Mouse (Mus musculus) limb, embryonic 15.5 days (tissue): ENCODE results near the gene Gm9833. TPM values are rescaled to one million over a fixed set of nuclear protein-coding genes. Genes with fewer than 3 reads are reported as not detected.
A peak's percentile ranks its signal among the peaks of the same experiment; 100 is the strongest.
"Not testable (repeated sequence)": the region's sequence is repeated elsewhere in the genome, so short reads cannot be mapped to it uniquely, and the experiment has no call there.

ENCODE experiments used
- ATAC-seq: fragments of 200-750 bp; cut with Nextera tagmentation; 2 replicates; pipeline ENCODE4 v1.8.0; 2017; ENCODE audit warnings: low read depth, moderate TSS enrichment; ENCODE audit not compliant: insufficient number of reproducible peaks, low FRiP score, low TSS enrichment
- H3K27ac ChIP-seq: fragments of 300-500 bp; sonication (generic); 2 replicates; pipeline ENCODE4 v1.5.1; 2015; ENCODE audit warnings: moderate library complexity, mild to moderate bottlenecking, inconsistent platforms
- H3K27me3 ChIP-seq: fragments of 300-500 bp; sonication (generic); 2 replicates; pipeline ENCODE4 v1.6.1; 2015; ENCODE audit warnings: inconsistent platforms
- H3K36me3 ChIP-seq: fragments of 300-500 bp; sonication (generic); 2 replicates; pipeline ENCODE4 v1.6.1; 2015; ENCODE audit warnings: inconsistent platforms
- H3K4me1 ChIP-seq: fragments of 300-500 bp; sonication (generic); 2 replicates; pipeline ENCODE4 v1.6.1; 2015; ENCODE audit warnings: inconsistent platforms
- H3K4me2 ChIP-seq: fragments of 300-500 bp; sonication (generic); 2 replicates; pipeline ENCODE4 v1.6.1; 2015; ENCODE audit warnings: mild to moderate bottlenecking, inconsistent platforms
- H3K4me3 ChIP-seq: fragments of 300-500 bp; sonication (generic); 2 replicates; pipeline ENCODE4 v1.5.1; 2015; ENCODE audit warnings: mild to moderate bottlenecking, inconsistent platforms
- H3K9ac ChIP-seq: fragments of 300-500 bp; sonication (generic); 2 replicates; pipeline ENCODE4 v1.6.1; 2015; ENCODE audit warnings: inconsistent platforms
- H3K9me3 ChIP-seq: fragments of 300-500 bp; sonication (generic); 2 replicates; pipeline ENCODE4 v1.6.1; 2016; ENCODE audit warnings: inconsistent platforms
- WGBS: fragments of 180-500 bp; shearing (Covaris S2); methylation state at CpG from one replicate; pipeline ENCODE4 v1.1.7; 2015; 5-methylcytosine and 5-hydroxymethylcytosine counted together
- polyA plus RNA-seq: library from polyadenylated mRNA; unstranded; fragments of >200 nt; fragmentation: Nextera tagmentation; extraction: Ambion mirVana; gene quantifications from 2 replicates; pipeline ENCODE4 v1.2.1, GENCODE M21; 2015

Gene Gm9833
- 2.2 and 2.9 TPM in 2 replicates for polyA plus RNA-seq

DNA sequence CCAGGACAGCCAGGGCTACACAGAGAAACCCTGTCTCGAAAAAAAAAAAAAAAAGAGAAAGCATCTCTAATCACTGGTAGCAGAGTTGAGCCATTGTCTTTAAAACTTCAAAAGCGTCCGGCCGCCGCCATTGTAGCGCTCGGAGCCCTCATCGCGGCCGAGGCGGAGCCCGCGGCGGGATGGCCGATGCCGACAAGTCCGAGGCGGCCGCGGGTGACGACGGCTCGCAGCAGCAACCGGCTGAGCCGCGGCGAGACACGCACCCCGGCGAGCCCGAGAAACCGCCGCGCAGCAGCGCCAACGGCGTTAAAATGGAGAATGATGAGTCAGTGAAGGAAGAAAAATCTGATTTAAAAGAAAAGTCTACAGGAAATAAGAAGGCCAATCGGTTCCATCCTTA, at the start of gene Gm9833:
TSS of gene Gm9833 (plus strand) at position 117 of the 400 bp plus-strand sequence.
- peak within 1 kb of the TSS; percentile 30; the same call in 1 of the 2 replicates for H3K4me2 ChIP-seq
- H3K4me1 ChIP-seq, H3K9ac ChIP-seq, ATAC-seq, H3K27me3 ChIP-seq, H3K36me3 ChIP-seq, H3K27ac ChIP-seq, H3K9me3 ChIP-seq: not testable (repeated sequence)
- 28% methylated on average over 38 of the region's 38 CpGs for WGBS
- peak within 1 kb of the TSS; percentile 24 for H3K4me3 ChIP-seq

DNA sequence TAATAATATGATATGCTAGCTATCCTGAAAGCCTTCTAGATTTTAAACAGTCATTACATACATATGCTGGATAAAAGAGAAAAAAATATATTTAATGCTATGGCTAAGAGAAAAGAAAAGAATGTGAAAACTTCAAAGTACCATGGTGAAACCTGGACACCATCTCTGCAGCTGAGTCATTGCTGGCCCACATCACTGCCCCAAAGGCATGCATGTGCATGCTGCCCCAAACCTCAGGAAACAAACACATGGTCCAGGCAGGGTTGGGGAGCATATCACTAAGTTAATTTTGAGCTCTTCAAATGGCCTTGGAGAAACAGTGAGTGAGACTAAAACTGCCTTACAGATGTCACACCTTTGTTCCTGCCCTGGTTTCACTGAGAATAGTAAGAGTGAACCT, 17.8 kb upstream of the Gm9833 start:
- Histone ChIP-seq H3K4me2 (no peak overlapping the region), H3K4me1 (no peaks in the 10 kb centered on the region), H3K27me3 (no peaks in the 10 kb centered on the region), H3K9me3 (no peaks in the 10 kb centered on the region), H3K36me3 (no peaks in the 10 kb centered on the region), H3K4me3 (no peak overlapping the region), H3K9ac (no peak overlapping the region), H3K27ac (no peak overlapping the region)
- no peak for ATAC-seq

DNA sequence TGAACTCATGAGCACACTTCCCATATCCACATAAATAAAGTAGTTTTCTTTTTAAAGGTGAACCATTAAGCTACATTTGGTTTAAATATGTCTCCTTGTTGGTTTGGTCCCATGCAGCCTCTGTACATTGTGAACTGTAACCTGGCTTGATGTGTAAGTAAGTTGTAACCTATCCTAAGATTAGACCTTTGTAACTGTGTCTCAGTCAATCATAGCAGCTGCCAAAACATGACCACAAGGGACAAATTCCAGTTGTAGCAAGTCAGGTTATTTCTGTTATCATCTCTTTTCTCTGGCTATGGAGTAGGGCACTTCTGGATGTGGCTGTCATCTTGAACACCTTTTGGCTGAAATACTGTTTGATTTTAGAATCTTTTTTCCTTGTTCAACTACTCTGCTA, 12.1 kb upstream of the Gm9833 start:
- Histone ChIP-seq H3K27me3 (no peaks in the 10 kb centered on the region), H3K27ac (no peak overlapping the region), H3K4me2 (no peak overlapping the region), H3K9ac (no peak overlapping the region), H3K9me3 (no peaks in the 10 kb centered on the region), H3K4me1 (0 out of 2 replicates have a peak, but pooled peaks cover 3% of the 10 kb centered on the region), H3K4me3 (no peak overlapping the region), H3K36me3 (no peaks in the 10 kb centered on the region)
- ATAC-seq = no peak

DNA sequence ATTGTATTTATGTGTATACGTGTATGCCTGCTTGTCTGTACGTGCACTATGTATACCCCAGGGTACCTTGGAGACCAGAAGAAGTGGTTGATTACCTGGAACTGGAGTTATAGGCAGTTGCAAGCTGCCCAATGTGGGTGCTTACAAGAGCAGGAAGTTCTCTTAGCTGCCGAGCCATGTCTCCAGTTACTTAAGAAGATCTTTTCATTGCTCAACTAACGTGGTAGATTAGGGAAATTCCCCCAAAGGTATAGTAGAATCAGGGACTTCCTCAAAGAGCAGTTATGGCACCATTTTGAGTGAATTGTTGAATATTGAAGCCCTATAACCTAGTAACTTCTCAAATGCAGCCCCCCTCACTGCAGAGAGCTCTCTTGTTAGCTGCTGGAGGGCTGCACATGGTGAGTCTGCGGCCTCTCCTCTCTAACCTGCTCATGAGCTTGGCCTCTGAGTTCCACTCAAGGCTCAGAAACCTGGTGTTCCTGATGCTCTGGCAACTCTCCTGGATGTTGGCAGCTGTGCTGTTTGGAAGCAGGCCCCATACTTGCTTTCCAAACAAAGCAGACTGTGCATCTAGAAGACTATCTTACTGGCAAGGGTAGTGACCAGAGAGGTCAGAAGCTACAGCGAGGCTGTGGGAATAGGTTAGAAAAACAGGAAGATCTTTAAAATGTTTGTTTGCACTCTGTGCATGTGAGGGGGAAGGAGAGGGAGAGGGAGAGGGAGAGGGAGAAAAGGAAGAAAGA, 10.6 kb upstream of the Gm9833 start:
- ATAC-seq = no peak; the same call in 1 of the 2 replicates
- Histone ChIP-seq H3K4me3 (no peak overlapping the region), H3K27me3 (no peaks in the 10 kb centered on the region), H3K9me3 (no peaks in the 10 kb centered on the region), H3K4me1 (peaks cover 11% of the 10 kb centered on the region; the same call in 1 of the 2 replicates), H3K27ac (no peak overlapping the region), H3K36me3 (no peaks in the 10 kb centered on the region), H3K4me2 (no peak overlapping the region), H3K9ac (no peak overlapping the region)
- WGBS = 74% methylated on average over 6 of the region's 6 CpGs

DNA sequence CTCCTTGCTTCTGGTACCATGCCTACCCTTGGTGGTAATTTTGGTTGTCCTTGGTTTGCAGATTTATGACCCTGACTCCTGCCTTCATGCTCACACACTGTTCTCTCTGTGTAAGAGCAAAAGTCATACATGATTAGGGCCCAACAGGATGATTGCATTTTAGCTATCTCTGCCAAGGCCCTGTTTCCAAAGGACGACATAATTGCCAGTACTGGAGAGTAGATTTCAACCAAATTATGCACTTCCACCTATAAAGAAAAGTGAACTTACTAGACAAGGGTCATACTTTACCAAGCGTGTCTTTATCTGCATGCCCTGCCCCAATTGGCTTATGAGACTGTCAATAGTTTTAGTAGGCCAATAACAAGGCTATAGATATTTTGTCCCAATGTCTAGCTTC, 9.8 kb upstream of the Gm9833 start:
- peaks cover 16% of the 10 kb centered on the region; the same call in 1 of the 2 replicates for H3K4me1 ChIP-seq
- H3K9ac ChIP-seq = no peak overlapping the region
- no peak overlapping the region for H3K4me2 ChIP-seq
- H3K36me3 ChIP-seq = no peaks in the 10 kb centered on the region
- no peaks in the 10 kb centered on the region for H3K9me3 ChIP-seq
- H3K27ac ChIP-seq = no peak overlapping the region
- ATAC-seq = no peak
- H3K4me3 ChIP-seq = no peak overlapping the region
- no peaks in the 10 kb centered on the region for H3K27me3 ChIP-seq
- 79% methylated on average over 2 of the region's 2 CpGs for WGBS

DNA sequence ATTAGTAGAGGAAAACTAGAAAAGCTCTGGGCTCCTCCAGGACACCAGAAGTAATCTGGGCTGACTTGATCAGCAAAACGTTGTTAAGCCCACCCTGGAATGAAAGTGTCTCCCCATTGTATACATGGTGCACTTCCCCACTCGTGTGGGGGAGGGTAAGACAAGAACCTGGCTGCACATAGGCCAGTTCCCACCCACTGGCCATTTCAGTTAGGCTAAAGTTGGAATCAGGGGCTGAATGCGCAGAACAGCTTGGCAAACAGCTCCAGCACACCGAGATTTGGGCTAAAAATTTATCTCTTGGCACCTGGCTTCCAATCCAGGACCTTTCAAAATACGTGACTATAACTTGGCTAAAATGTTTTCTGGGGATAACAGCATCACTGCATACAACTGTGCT, 6.6 kb upstream of the Gm9833 start:
- Histone ChIP-seq H3K27ac (no peak overlapping the region), H3K4me3 (no peak overlapping the region), H3K4me2 (no peak overlapping the region), H3K36me3 (no peaks in the 10 kb centered on the region), H3K9ac (no peak overlapping the region), H3K9me3 (no peaks in the 10 kb centered on the region), H3K27me3 (no peaks in the 10 kb centered on the region), H3K4me1 (peaks cover 25% of the 10 kb centered on the region)
- no peak for ATAC-seq
- 62% methylated on average over 5 of the region's 5 CpGs for WGBS

DNA sequence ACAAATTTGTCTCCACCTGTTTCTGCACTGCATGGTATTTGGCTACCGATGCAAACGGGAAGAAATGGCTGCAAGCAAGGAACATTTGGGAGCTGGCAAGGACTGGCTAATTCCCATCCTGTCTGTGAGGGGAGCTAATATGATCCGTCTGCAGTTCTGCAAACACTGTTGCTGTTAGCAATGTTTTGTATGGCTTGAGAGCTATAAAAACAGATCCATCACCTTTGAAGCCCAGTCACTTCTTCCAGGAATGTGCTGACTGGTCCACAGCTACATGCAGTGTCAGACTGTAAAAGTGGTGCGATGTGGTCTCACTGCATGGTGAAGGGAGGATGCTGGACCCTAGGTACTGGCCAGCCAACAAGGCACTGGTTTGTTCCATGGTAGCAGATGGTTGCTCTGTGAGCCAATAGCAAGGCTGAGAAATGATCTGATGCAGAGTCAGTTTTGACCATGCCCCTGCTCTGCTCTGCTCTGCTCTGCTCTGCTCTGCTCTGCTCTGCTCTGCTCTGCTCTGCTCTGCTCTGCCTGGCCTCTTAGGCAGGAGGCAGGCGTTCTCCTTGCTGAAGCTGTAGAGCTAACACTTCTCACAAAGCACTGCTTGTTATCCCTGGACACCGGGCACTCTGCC, 5.9 kb upstream of the Gm9833 start:
- Histone ChIP-seq H3K4me3 (no peak overlapping the region), H3K27ac (peak overlapping the region; percentile 75), H3K27me3 (no peaks in the 10 kb centered on the region), H3K9ac (no peak overlapping the region), H3K9me3 (no peaks in the 10 kb centered on the region), H3K36me3 (no peaks in the 10 kb centered on the region), H3K4me2 (no peak overlapping the region), H3K4me1 (peaks cover 22% of the 10 kb centered on the region)
- ATAC-seq = peak; percentile 79
- 29% methylated on average over 6 of the region's 6 CpGs for WGBS

DNA sequence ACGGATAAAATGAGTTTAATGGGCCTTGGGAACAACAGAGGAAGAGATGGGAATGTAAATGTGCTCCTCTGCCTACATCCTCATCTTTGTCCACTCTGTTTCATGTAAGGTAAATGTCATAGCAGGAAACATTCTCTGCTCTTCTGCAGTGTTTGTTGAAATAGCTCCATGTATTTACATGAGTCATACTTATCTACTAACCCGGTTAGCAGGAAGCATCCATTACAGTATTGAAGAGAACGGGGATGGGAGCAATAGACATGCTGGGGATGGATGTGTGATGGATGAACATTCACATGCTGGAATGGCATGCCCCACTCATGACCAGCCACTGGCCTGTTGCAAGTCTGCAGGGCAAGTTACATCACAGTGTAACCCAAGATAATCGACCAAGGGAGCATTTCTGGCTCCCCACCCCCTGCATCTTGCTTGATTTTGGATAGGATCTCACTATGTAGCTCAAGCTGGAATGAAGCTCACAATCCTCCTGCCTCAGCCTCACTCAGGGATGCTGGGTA, 5.3 kb upstream of the Gm9833 start:
- Histone ChIP-seq H3K9me3 (no peaks in the 10 kb centered on the region), H3K4me1 (peaks cover 22% of the 10 kb centered on the region), H3K36me3 (no peaks in the 10 kb centered on the region), H3K4me3 (no peak overlapping the region), H3K4me2 (no peak overlapping the region), H3K27ac (peak overlapping the region; percentile 75), H3K9ac (no peak overlapping the region), H3K27me3 (no peaks in the 10 kb centered on the region)
- ATAC-seq = no peak
- 62% methylated on average over 4 of the region's 4 CpGs for WGBS

DNA sequence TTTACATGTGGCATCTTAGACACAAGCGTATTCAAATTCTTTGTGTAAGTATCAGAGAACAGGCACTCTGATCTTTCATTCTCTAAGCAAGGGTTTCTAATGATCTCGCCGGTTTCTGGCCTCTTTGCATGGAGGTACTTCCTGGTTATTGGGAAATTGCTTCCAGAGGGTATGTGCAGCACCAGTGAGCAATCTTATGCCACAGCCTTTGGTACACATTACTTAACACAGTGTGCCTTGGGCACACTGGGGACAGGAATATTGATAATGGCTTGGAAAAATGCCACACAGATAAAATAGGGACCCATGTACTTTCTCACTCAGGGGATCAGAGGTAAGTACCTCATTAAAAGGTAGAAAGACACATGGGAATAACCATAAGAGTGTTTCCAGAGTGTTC, 3.8 kb upstream of the Gm9833 start:
- 64% methylated on average over 3 of the region's 3 CpGs for WGBS
- Histone ChIP-seq H3K4me2 (no peak overlapping the region), H3K27ac (no peak overlapping the region), H3K27me3 (no peaks in the 10 kb centered on the region), H3K4me1 (peaks cover 22% of the 10 kb centered on the region), H3K9me3 (no peaks in the 10 kb centered on the region), H3K36me3 (no peaks in the 10 kb centered on the region), H3K4me3 (no peak overlapping the region), H3K9ac (no peak overlapping the region)
- no peak for ATAC-seq

DNA sequence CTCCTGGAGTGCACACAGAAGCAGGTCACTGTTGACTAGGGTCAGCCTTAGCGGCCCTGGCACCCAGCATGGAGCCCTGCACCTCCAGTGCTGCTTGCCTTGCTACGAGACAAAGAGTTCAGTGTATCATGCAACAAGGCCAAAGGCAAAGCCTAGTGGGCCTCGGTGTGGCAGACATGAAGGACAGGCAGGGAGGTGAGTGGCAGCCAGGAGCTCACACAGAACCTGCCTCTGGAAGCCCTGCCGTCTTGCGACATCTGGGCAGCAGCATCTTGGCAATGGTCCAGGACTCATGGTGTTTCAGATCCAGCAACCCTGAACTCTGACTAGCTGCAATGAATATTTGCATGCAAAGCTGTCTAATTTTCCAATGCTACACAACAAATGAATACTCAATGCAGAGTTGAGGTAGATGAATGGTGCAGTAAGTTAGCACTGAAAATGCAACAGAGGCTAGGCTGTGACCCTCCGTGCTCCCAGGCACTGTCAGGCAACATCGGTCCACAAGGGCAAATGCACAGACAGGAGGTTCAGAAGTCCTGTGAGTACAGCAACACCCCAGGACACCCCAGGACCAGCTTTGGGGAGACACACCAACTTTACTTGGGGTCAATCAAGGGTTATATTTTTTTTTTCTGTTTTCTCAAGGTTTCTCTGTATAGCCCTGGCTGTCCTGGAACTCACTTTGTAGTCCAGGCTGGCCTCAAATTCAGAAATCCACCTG, 2.4 kb upstream of the Gm9833 start:
- H3K36me3 ChIP-seq = no peaks in the 10 kb centered on the region
- no peak overlapping the region for H3K9ac ChIP-seq
- H3K4me2 ChIP-seq = no peak overlapping the region
- H3K9me3 ChIP-seq = no peaks in the 10 kb centered on the region
- peaks cover 22% of the 10 kb centered on the region for H3K4me1 ChIP-seq
- no peaks in the 10 kb centered on the region for H3K27me3 ChIP-seq
- WGBS = 47% methylated on average over 7 of the region's 7 CpGs
- H3K4me3 ChIP-seq = no peak overlapping the region
- H3K27ac ChIP-seq = no peak overlapping the region
- no peak for ATAC-seq

DNA sequence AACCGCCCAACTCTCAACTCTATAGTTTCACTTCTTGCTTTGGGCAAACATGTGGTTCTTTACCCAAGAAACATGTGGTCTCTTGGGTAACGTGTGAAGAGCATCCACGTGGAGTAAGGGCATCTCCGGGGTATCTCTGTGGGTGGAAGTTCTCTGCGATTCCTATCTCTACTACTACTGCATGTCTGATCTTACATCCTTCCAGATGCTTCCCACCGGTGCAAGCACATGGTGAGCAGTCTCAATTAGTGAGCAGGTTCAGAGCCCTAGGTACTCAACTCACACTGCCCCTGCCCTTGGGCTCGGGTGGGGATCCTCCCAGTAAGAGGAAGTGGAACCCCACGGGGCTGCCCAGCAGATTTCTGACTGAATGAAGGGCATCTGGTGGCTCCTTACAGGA, 399 bp upstream of the Gm9833 start:
- peaks cover 11% of the 10 kb centered on the region; the same call in 1 of the 2 replicates for H3K4me1 ChIP-seq
- no peak for ATAC-seq
- H3K36me3 ChIP-seq = no peaks in the 10 kb centered on the region
- H3K9me3 ChIP-seq = no peaks in the 10 kb centered on the region
- no peak overlapping the region for H3K4me2 ChIP-seq
- H3K27me3 ChIP-seq = no peaks in the 10 kb centered on the region
- no peak overlapping the region for H3K27ac ChIP-seq
- H3K9ac ChIP-seq = no peak overlapping the region
- H3K4me3 ChIP-seq = no peak overlapping the region
- 84% methylated on average over 8 of the region's 8 CpGs for WGBS

DNA sequence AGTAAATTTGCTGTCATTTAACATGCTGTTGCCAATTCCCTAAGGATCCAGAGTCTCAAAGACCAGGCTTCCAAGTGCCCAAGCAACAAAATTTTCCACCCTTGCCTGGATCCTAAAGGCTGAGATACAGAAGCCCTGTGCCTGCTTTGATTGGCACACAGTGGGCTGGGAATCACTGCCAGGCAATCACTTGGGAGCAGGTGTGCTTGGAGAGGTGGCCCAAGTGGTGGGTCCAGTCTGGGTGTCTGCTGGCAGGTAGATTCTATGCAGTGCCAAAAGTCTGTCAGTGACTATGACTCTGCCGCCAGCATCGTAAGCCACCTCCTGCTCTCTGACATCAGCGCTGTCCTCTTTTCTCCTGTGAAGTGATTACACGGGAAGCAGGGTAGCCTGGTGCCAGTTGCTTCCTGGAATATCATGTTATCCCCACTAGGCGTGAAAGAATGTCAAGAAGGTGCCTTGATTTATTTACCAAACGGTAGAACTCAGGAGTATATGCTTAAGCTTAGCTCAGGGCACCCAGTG, 3.8 kb downstream of the Gm9833 start:
- no peak overlapping the region for H3K9ac ChIP-seq
- WGBS = 64% methylated on average over 6 of the region's 6 CpGs
- H3K4me3 ChIP-seq = no peak overlapping the region
- no peaks in the 10 kb centered on the region for H3K4me1 ChIP-seq
- ATAC-seq = no peak
- no peaks in the 10 kb centered on the region for H3K9me3 ChIP-seq
- H3K36me3 ChIP-seq = no peaks in the 10 kb centered on the region
- no peaks in the 10 kb centered on the region for H3K27me3 ChIP-seq
- H3K4me2 ChIP-seq = no peak overlapping the region
- H3K27ac ChIP-seq = no peak overlapping the region
